Mouse (Mus musculus) WW6 (cell line): Measurements from ENCODE around the gene Gm21093.
"Not testable (repeated sequence)": the region's sequence is repeated elsewhere in the genome, so short reads cannot be mapped to it uniquely, and the experiment has no call there.

Experiments
- DNase-seq: peaks from one replicate; pipeline ENCODE4 v3.0.0-alpha.2; 2013; ENCODE audit warnings: low read depth, low spot score

Gm21093 gene

GRCm38 (mm10) chr4:42034626-42035025 is at the start of gene Gm21093:
Gene Gm21093 (minus strand): TSS chr4:42034726.
- DNase-seq = not testable (repeated sequence)
